Mouse (Mus musculus) lung, embryonic 16.5 days (tissue): ENCODE results near the gene Lzts2. TPM values are rescaled to one million over a fixed set of nuclear protein-coding genes. Genes with fewer than 3 reads are reported as not detected.

ENCODE experiments used
- ATAC-seq: fragments of 200-750 bp; cut with Nextera tagmentation; 2 replicates; pipeline ENCODE4 v1.8.0; 2017; ENCODE audit warnings: low read depth, mild to moderate bottlenecking, moderate library complexity
- H3K27ac ChIP-seq: fragments of 300-500 bp; sonication (generic); 2 replicates; pipeline ENCODE4 v1.5.1; 2014; ENCODE audit warnings: mild to moderate bottlenecking, control low read depth, low read length
- H3K27me3 ChIP-seq: fragments of 300-500 bp; sonication (generic); 2 replicates; pipeline ENCODE4 v1.6.1; 2014; ENCODE audit warnings: low read depth, low read length, mixed read lengths; ENCODE audit not compliant: control insufficient read depth, insufficient read depth
- H3K36me3 ChIP-seq: fragments of 300-500 bp; sonication (generic); 2 replicates; pipeline ENCODE4 v1.6.1; 2014; ENCODE audit warnings: low read length; ENCODE audit not compliant: control insufficient read depth, insufficient read depth
- H3K4me1 ChIP-seq: fragments of 300-500 bp; sonication (generic); replicated peaks from 2 replicates; pipeline ENCODE4 v1.6.1; 2014; ENCODE audit warnings: low read length, mixed read lengths; ENCODE audit not compliant: control insufficient read depth, insufficient read depth
- H3K4me2 ChIP-seq: fragments of 300-500 bp; sonication (generic); 2 replicates; pipeline ENCODE4 v1.6.1; 2014; ENCODE audit warnings: low read depth, low read length, control low read depth
- H3K4me3 ChIP-seq: fragments of 300-500 bp; sonication (generic); 2 replicates; pipeline ENCODE4 v1.5.1; 2014; ENCODE audit warnings: mild to moderate bottlenecking, low read length, control low read depth
- H3K9ac ChIP-seq: fragments of 300-500 bp; sonication (generic); 2 replicates; pipeline ENCODE4 v1.6.1; 2014; ENCODE audit warnings: low read length, control low read depth
- H3K9me3 ChIP-seq: fragments of 300-500 bp; sonication (generic); 2 replicates; pipeline ENCODE4 v1.6.1; 2016; ENCODE audit warnings: low read length; ENCODE audit not compliant: control insufficient read depth
- WGBS: fragments of 180-500 bp; shearing (Covaris S2); extraction: QIAGEN DNeasy Blood & Tissue Kit; methylation state at CpG from one replicate; pipeline ENCODE4 v1.1.7; 2014; 5-methylcytosine and 5-hydroxymethylcytosine counted together
- polyA plus RNA-seq: library from polyadenylated mRNA; unstranded; fragments of >200 nt; fragmentation: Nextera tagmentation; extraction: Ambion mirVana; gene quantifications from 2 replicates; pipeline ENCODE4 v1.2.1, GENCODE M21; 2015

Gene Lzts2
- polyA plus RNA-seq, 1 experiment from 2014 or later, result 50.1 TPM

GRCm38 (mm10) chr19:45017216-45017771 lies 3.1 kb downstream of the Lzts2 start:
- H3K9me3 ChIP-seq, result no peaks in the 10 kb centered on the region
- peak overlapping the region; percentile 90 for H3K9ac ChIP-seq
- peak overlapping the region; percentile 97 for H3K4me2 ChIP-seq
- peaks cover 59% of the 10 kb centered on the region for H3K4me1 ChIP-seq
- 0% methylated on average over 17 of the region's 27 CpGs for WGBS
- peak overlapping the region; percentile 100 for H3K27ac ChIP-seq
- no peaks in the 10 kb centered on the region for H3K27me3 ChIP-seq
- H3K36me3 ChIP-seq, result peaks cover 7% of the 10 kb centered on the region
- ATAC-seq, result peak; percentile 73
- peak overlapping the region; percentile 69 for H3K4me3 ChIP-seq

GRCm38 (mm10) chr19:45017909-45018308 lies 3.7 kb downstream of the Lzts2 start:
- under 1% methylated on average over 42 of the region's 48 CpGs for WGBS
- Histone ChIP-seq H3K27ac (peak overlapping the region; percentile 100), H3K4me3 (peak overlapping the region; percentile 69), H3K27me3 (no peaks in the 10 kb centered on the region), H3K9me3 (no peaks in the 10 kb centered on the region), H3K4me1 (peaks cover 59% of the 10 kb centered on the region), H3K36me3 (peaks cover 9% of the 10 kb centered on the region), H3K9ac (peak overlapping the region; percentile 90), H3K4me2 (peak overlapping the region; percentile 97)
- peak; percentile 75 for ATAC-seq

- Histone ChIP-seq H3K9ac (peak overlapping the region; percentile 90), H3K27me3 (no peaks in the 10 kb centered on the region), H3K36me3 (peaks cover 11% of the 10 kb centered on the region), H3K27ac (peak overlapping the region; percentile 100), H3K4me2 (peak overlapping the region; percentile 97), H3K4me3 (peak overlapping the region; percentile 69), H3K9me3 (no peaks in the 10 kb centered on the region), H3K4me1 (peaks cover 56% of the 10 kb centered on the region)
- 0% methylated on average over 13 of the region's 13 CpGs for WGBS
- no peak for ATAC-seq
These were observed 4.2 kb downstream of the Lzts2 start for GRCm38 (mm10) chr19:45018351-45018831.

GRCm38 (mm10) chr19:45020348-45020747 lies 6.1 kb downstream of the Lzts2 start:
- H3K27me3 ChIP-seq, result no peaks in the 10 kb centered on the region
- H3K27ac ChIP-seq, result no peak overlapping the region; the same call in 1 of the 2 replicates
- H3K4me1 ChIP-seq, result peaks cover 41% of the 10 kb centered on the region
- peak overlapping the region; percentile 28 for H3K4me3 ChIP-seq
- ATAC-seq, result no peak
- peak overlapping the region; percentile 49 for H3K9ac ChIP-seq
- H3K4me2 ChIP-seq, result peak overlapping the region; percentile 50
- H3K36me3 ChIP-seq, result peaks cover 27% of the 10 kb centered on the region
- WGBS, result 40% methylated on average over 6 of the region's 6 CpGs
- no peaks in the 10 kb centered on the region for H3K9me3 ChIP-seq

GRCm38 (mm10) chr19:45021362-45021761 lies 7.1 kb downstream of the Lzts2 start:
- H3K27me3 ChIP-seq, result no peaks in the 10 kb centered on the region
- H3K4me2 ChIP-seq, result 0 out of 2 replicates have a peak overlapping the region, but pooled peaks have one; percentile 50
- H3K9me3 ChIP-seq, result no peaks in the 10 kb centered on the region
- ATAC-seq, result no peak
- peaks cover 41% of the 10 kb centered on the region for H3K4me1 ChIP-seq
- no peak overlapping the region for H3K27ac ChIP-seq
- 85% methylated on average over 15 of the region's 15 CpGs for WGBS
- H3K36me3 ChIP-seq, result peaks cover 37% of the 10 kb centered on the region
- peak overlapping the region; percentile 34; the same call in 1 of the 2 replicates for H3K9ac ChIP-seq
- no peak overlapping the region for H3K4me3 ChIP-seq

- peaks cover 53% of the 10 kb centered on the region for H3K36me3 ChIP-seq
- 76% methylated on average over 11 of the region's 11 CpGs for WGBS
- H3K27me3 ChIP-seq, result no peaks in the 10 kb centered on the region
- no peaks in the 10 kb centered on the region for H3K9me3 ChIP-seq
- no peak overlapping the region for H3K4me3 ChIP-seq
- ATAC-seq, result no peak
- H3K4me2 ChIP-seq, result no peak overlapping the region
- H3K9ac ChIP-seq, result no peak overlapping the region
- peaks cover 35% of the 10 kb centered on the region for H3K4me1 ChIP-seq
- no peak overlapping the region for H3K27ac ChIP-seq
These were observed 9.8 kb downstream of the Lzts2 start for GRCm38 (mm10) chr19:45023993-45024392.

GRCm38 (mm10) chr19:45024775-45025174 lies 10.6 kb downstream of the Lzts2 start:
- no peak for ATAC-seq
- H3K4me1 ChIP-seq, result peaks cover 27% of the 10 kb centered on the region
- WGBS, result 76% methylated on average over 20 of the region's 20 CpGs

GRCm38 (mm10) chr19:45025937-45026568 lies 11.8 kb downstream of the Lzts2 start:
- Histone ChIP-seq H3K9me3 (no peaks in the 10 kb centered on the region), H3K4me1 (peaks cover 23% of the 10 kb centered on the region), H3K27me3 (no peaks in the 10 kb centered on the region), H3K9ac (no peak overlapping the region), H3K4me3 (no peak overlapping the region), H3K36me3 (peaks cover 53% of the 10 kb centered on the region), H3K4me2 (no peak overlapping the region), H3K27ac (no peak overlapping the region)
- no peak for ATAC-seq
- WGBS, result 91% methylated on average over 37 of the region's 37 CpGs

More at GRCm38 (mm10) chr19:45024775-45025174, 10.6 kb downstream of the Lzts2 start:
- Histone ChIP-seq H3K4me3 (no peak overlapping the region), H3K9ac (no peak overlapping the region), H3K4me2 (no peak overlapping the region), H3K27ac (no peak overlapping the region), H3K27me3 (no peaks in the 10 kb centered on the region), H3K9me3 (no peaks in the 10 kb centered on the region), H3K36me3 (peaks cover 53% of the 10 kb centered on the region)

- Histone ChIP-seq H3K9ac (no peak overlapping the region), H3K4me2 (no peak overlapping the region), H3K4me1 (peaks cover 22% of the 10 kb centered on the region), H3K27me3 (no peaks in the 10 kb centered on the region), H3K9me3 (no peaks in the 10 kb centered on the region), H3K27ac (no peak overlapping the region), H3K4me3 (no peak overlapping the region), H3K36me3 (peaks cover 47% of the 10 kb centered on the region)
- 59% methylated on average over 6 of the region's 6 CpGs for WGBS
- ATAC-seq, result no peak
These were observed 12.9 kb downstream of the Lzts2 start for GRCm38 (mm10) chr19:45026958-45027670.
